Mouse (Mus musculus) neural tube, embryonic 13.5 days (tissue): Measurements from ENCODE around the gene Olfr1414. TPM values are rescaled to one million over a fixed set of nuclear protein-coding genes. Genes with fewer than 3 reads are reported as not detected.

Source experiments
- ATAC-seq: fragments of 200-750 bp; cut with Nextera tagmentation; 2 replicates; pipeline ENCODE4 v1.8.0; 2017; ENCODE audit warnings: low read depth, mild to moderate bottlenecking, moderate TSS enrichment, moderate library complexity
- H3K27ac ChIP-seq: fragments of 300-500 bp; sonication (generic); replicated peaks from 2 replicates; pipeline ENCODE4 v1.5.1; 2015; ENCODE audit warnings: moderate library complexity, mild to moderate bottlenecking, inconsistent platforms
- H3K27me3 ChIP-seq: fragments of 300-500 bp; sonication (generic); 2 replicates; pipeline ENCODE4 v1.6.1; 2015; ENCODE audit warnings: mild to moderate bottlenecking, inconsistent platforms
- H3K36me3 ChIP-seq: fragments of 300-500 bp; sonication (generic); 2 replicates; pipeline ENCODE4 v1.6.1; 2015; ENCODE audit warnings: mild to moderate bottlenecking, inconsistent platforms
- H3K4me1 ChIP-seq: fragments of 300-500 bp; sonication (generic); replicated peaks from 2 replicates; pipeline ENCODE4 v1.6.1; 2015; ENCODE audit warnings: inconsistent platforms
- H3K4me2 ChIP-seq: fragments of 300-500 bp; sonication (generic); 2 replicates; pipeline ENCODE4 v1.6.1; 2015; ENCODE audit warnings: inconsistent platforms, mild to moderate bottlenecking, moderate library complexity
- H3K4me3 ChIP-seq: fragments of 300-500 bp; sonication (generic); 2 replicates; pipeline ENCODE4 v1.5.1; 2015; ENCODE audit warnings: mild to moderate bottlenecking, inconsistent platforms
- H3K9ac ChIP-seq: fragments of 300-500 bp; sonication (generic); 2 replicates; pipeline ENCODE4 v1.6.1; 2015; ENCODE audit warnings: moderate library complexity, mild to moderate bottlenecking, inconsistent platforms
- H3K9me3 ChIP-seq: fragments of 300-500 bp; sonication (generic); 2 replicates; pipeline ENCODE4 v1.6.1; 2016; ENCODE audit warnings: inconsistent platforms
- WGBS: fragments of 180-500 bp; shearing (Covaris S2); methylation state at CpG from one replicate; pipeline ENCODE4 v1.1.7; 2015; 5-methylcytosine and 5-hydroxymethylcytosine counted together
- microRNA-seq: library from miRNA; unstranded; fragments of <30 nt; microRNA quantifications from one replicate; pipeline ENCODE4, GENCODE M21; 2016
- polyA plus RNA-seq: library from polyadenylated mRNA; unstranded; fragments of >200 nt; fragmentation: Nextera tagmentation; extraction: Ambion mirVana; gene quantifications from 2 replicates; pipeline ENCODE4 v1.2.1, GENCODE M21; 2015

Olfr1414 gene
- polyA plus RNA-seq, 1 experiment from 2014 or later: not detected

- H3K27ac ChIP-seq: peak within 1 kb of the TSS; percentile 84
- no peaks in the 10 kb centered on the region for H3K9me3 ChIP-seq
- peak within 1 kb of the TSS; percentile 84 for H3K4me2 ChIP-seq
- peak within 1 kb of the TSS; percentile 94 for H3K9ac ChIP-seq
- H3K4me3 ChIP-seq: peak within 1 kb of the TSS; percentile 94
- H3K4me1 ChIP-seq: peaks cover 18% of the 10 kb centered on the region
- WGBS: under 1% methylated on average over 67 of the region's 67 CpGs
- ATAC-seq: peak; percentile 95
- peaks cover 8% of the 10 kb centered on the region for H3K27me3 ChIP-seq
- H3K36me3 ChIP-seq: peaks cover 26% of the 10 kb centered on the region
Observed at GRCm38 (mm10) chr1:92473165-92474041, 45.1 kb downstream of the Olfr1414 start, which contains the start of gene Ndufa10. Gene Ndufa10, minus strand, starts transcription at chr1:92473860.

GRCm38 (mm10) chr1:92468891-92469290 lies 49.6 kb downstream of the Olfr1414 start:
- WGBS: 91% methylated on average over 4 of the region's 4 CpGs
- H3K27me3 ChIP-seq: no peaks in the 10 kb centered on the region
- peaks cover 13% of the 10 kb centered on the region for H3K4me1 ChIP-seq
- H3K9ac ChIP-seq: no peak overlapping the region
- H3K4me2 ChIP-seq: no peak overlapping the region
- H3K9me3 ChIP-seq: no peaks in the 10 kb centered on the region
- H3K4me3 ChIP-seq: no peak overlapping the region
- no peak overlapping the region for H3K27ac ChIP-seq
- no peak for ATAC-seq
- H3K36me3 ChIP-seq: peaks cover 71% of the 10 kb centered on the region

GRCm38 (mm10) chr1:92458416-92458815 lies 60.0 kb downstream of the Olfr1414 start:
- no peaks in the 10 kb centered on the region for H3K4me1 ChIP-seq
- H3K36me3 ChIP-seq: peaks cover 91% of the 10 kb centered on the region
- H3K27ac ChIP-seq: no peak overlapping the region
- WGBS: 92% methylated on average over 6 of the region's 6 CpGs
- H3K9me3 ChIP-seq: 0 out of 2 replicates have a peak, but pooled peaks cover 6% of the 10 kb centered on the region
- no peak overlapping the region for H3K9ac ChIP-seq
- H3K27me3 ChIP-seq: no peaks in the 10 kb centered on the region
- H3K4me3 ChIP-seq: no peak overlapping the region
- H3K4me2 ChIP-seq: no peak overlapping the region
- ATAC-seq: no peak

GRCm38 (mm10) chr1:92457758-92458157 lies 60.7 kb downstream of the Olfr1414 start:
- H3K4me3 ChIP-seq: no peak overlapping the region
- H3K4me1 ChIP-seq: no peaks in the 10 kb centered on the region
- H3K27me3 ChIP-seq: no peaks in the 10 kb centered on the region
- ATAC-seq: no peak
- no peak overlapping the region for H3K4me2 ChIP-seq
- H3K9ac ChIP-seq: no peak overlapping the region
- H3K9me3 ChIP-seq: 0 out of 2 replicates have a peak, but pooled peaks cover 6% of the 10 kb centered on the region
- H3K36me3 ChIP-seq: peaks cover 91% of the 10 kb centered on the region
- H3K27ac ChIP-seq: no peak overlapping the region

Small RNA genes within 50 kb of the gene (microRNA-seq; reads per million reads assigned to microRNA genes)
- 3.1 reads per million, percentile 14 among the genes with 10 or more reads in this experiment for gene Mir6900

Other genes with a start within 250 kb of the Olfr1414 start
- gene Ndufa10, start 44.8 kb downstream of the Olfr1414 start, polyA plus RNA-seq: 313 and 317 TPM in 2 replicates
- gene Olfr1416, start 33.5 kb downstream of the Olfr1414 start, polyA plus RNA-seq: not detected in 2 replicates
- gene Olfr1415, start 22.6 kb downstream of the Olfr1414 start, polyA plus RNA-seq: not detected in 2 replicates
- gene Olfr1413, start 52.7 kb upstream of the Olfr1414 start, polyA plus RNA-seq: not detected in 2 replicates
- gene Olfr1412, start 67.1 kb upstream of the Olfr1414 start, polyA plus RNA-seq: not detected in 2 replicates
- gene Olfr1411, start 75.8 kb upstream of the Olfr1414 start, polyA plus RNA-seq: not detected in 2 replicates
- gene Olfr1410, start 87.1 kb upstream of the Olfr1414 start, polyA plus RNA-seq: not detected in 2 replicates
- not detected in 2 replicates for gene Olfr12, start 99.1 kb upstream of the Olfr1414 start, polyA plus RNA-seq
- 520 and 589 TPM in 2 replicates for gene Cops9, start 123.3 kb upstream of the Olfr1414 start, polyA plus RNA-seq
- not detected in 2 replicates for gene Otos, start 130.2 kb upstream of the Olfr1414 start, polyA plus RNA-seq